Mouse (Mus musculus): ENCODE data around the gene Agap1. TPM values are rescaled to one million over a fixed set of nuclear protein-coding genes. Genes with fewer than 3 reads are reported as not detected.

The Agap1 gene
- polyA plus RNA-seq, 1 experiment, result 4.3 TPM

DNA sequence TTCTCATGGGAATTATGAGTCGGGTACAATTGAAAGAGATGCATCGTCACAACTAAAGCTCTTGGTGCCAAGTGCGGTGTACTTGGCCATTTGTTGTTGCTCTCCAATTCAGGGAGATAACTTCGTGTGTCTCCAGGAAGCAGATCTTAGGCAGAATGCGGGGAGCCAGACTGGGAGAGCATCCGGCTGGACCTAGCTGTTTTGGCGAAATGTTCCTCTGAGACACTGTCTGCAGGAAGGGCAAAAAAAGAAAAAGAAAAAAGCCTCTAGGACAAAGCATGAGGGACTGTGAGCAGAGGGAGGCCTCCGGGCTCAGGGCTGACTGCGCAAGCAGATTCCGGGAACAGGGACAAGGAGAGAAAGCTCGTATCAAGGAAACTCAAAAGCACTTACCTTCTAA is 34.0 kb upstream of the Agap1 start:
- TF ChIP-seq CTCF (IDR thresholded peaks at IDR 0.05; ENCODE audit: borderline replicate concordance, control insufficient read depth, extremely low read depth, insufficient read depth, low read length, poor library complexity) (no peak), POLR2A (IDR thresholded peaks at IDR 0.05; ENCODE audit: control insufficient read depth, extremely low read depth, insufficient read depth, low read length, poor library complexity) (no peak)
- Histone ChIP-seq H3K36me3 (ENCODE audit: control insufficient read depth, insufficient read depth, low read length) (no peaks in the 10 kb centered on the region), H3K4me1 (replicated peaks; ENCODE audit: control insufficient read depth, insufficient read depth, low read length) (no peaks in the 10 kb centered on the region), H3K27me3 (ENCODE audit: control insufficient read depth, insufficient read depth, low read length) (no peaks in the 10 kb centered on the region), H3K4me3 (ENCODE audit: control insufficient read depth, insufficient read depth, low read length) (no peak overlapping the region), H3K27ac (ENCODE audit: control insufficient read depth, insufficient read depth, low read length) (no peak overlapping the region)
- no peak for DNase-seq
- 88% methylated on average over 11 of the region's 11 CpGs for WGBS

DNA sequence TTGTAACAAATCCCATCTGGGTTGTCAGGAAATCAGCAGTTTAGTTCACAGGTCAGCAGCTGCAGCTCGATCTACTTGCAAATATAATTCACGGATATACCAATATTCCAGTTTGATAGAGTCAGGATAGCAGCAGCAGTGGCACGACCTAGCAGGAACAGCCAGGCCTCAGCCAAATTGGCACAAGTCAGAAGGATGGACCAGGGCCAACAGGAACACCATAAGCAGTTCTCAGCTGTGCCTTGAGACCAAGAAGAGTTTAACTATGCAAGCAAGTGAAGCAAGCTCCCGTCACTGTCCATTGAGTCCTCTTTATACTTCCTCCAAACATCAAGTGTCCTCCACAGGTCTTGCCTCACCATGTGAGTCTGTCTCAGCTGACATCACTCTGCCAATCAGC is 33.2 kb upstream of the Agap1 start:
- Histone ChIP-seq H3K4me3 (ENCODE audit: control insufficient read depth, insufficient read depth, low read length) (no peak overlapping the region), H3K4me1 (replicated peaks; ENCODE audit: control insufficient read depth, insufficient read depth, low read length) (no peaks in the 10 kb centered on the region), H3K36me3 (ENCODE audit: control insufficient read depth, insufficient read depth, low read length) (no peaks in the 10 kb centered on the region), H3K27me3 (ENCODE audit: control insufficient read depth, insufficient read depth, low read length) (no peaks in the 10 kb centered on the region), H3K27ac (ENCODE audit: control insufficient read depth, insufficient read depth, low read length) (no peak overlapping the region)
- WGBS, result 87% methylated on average over 4 of the region's 4 CpGs
- no peak for DNase-seq
- TF ChIP-seq CTCF (IDR thresholded peaks at IDR 0.05; ENCODE audit: borderline replicate concordance, control insufficient read depth, extremely low read depth, insufficient read depth, low read length, poor library complexity) (no peak), POLR2A (IDR thresholded peaks at IDR 0.05; ENCODE audit: control insufficient read depth, extremely low read depth, insufficient read depth, low read length, poor library complexity) (no peak)

- DNase-seq, result no peak
- H3K27me3 ChIP-seq (ENCODE audit: control insufficient read depth, insufficient read depth, low read length), result no peaks in the 10 kb centered on the region
- TF ChIP-seq CTCF (IDR thresholded peaks at IDR 0.05; ENCODE audit: borderline replicate concordance, control insufficient read depth, extremely low read depth, insufficient read depth, low read length, poor library complexity), result no peak
- TF ChIP-seq POLR2A (IDR thresholded peaks at IDR 0.05; ENCODE audit: control insufficient read depth, extremely low read depth, insufficient read depth, low read length, poor library complexity), result no peak
- H3K4me3 ChIP-seq (ENCODE audit: control insufficient read depth, insufficient read depth, low read length), result no peak overlapping the region
- H3K4me1 ChIP-seq (replicated peaks; ENCODE audit: control insufficient read depth, insufficient read depth, low read length), result no peaks in the 10 kb centered on the region
- 88% methylated on average over 6 of the region's 6 CpGs for WGBS
- H3K36me3 ChIP-seq (ENCODE audit: control insufficient read depth, insufficient read depth, low read length), result no peaks in the 10 kb centered on the region
- no peak overlapping the region for H3K27ac ChIP-seq (ENCODE audit: control insufficient read depth, insufficient read depth, low read length)
Observed at GRCm38 (mm10) chr1:89424563-89424962, 30.0 kb upstream of the Agap1 start.

DNA sequence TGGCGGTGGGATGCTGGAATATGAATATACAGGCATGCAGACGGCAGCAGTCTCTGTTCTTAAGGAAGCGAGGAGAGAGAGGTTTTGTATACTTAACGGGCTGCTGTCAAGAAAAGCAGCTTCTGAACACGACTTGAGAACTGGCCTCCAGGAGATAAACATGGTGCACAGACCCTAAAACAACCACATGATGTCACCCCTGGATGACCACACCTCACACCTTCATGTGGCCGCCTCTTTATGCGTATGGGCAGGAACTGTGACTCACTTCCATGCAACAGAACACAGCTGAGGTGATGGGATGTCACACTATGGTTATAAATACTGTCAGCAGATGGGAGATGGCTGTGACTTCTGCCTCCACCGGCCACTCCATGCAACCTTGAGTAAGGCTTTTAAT is 28.5 kb upstream of the Agap1 start:
- Histone ChIP-seq H3K27ac (ENCODE audit: control insufficient read depth, insufficient read depth, low read length) (no peak overlapping the region), H3K4me3 (ENCODE audit: control insufficient read depth, insufficient read depth, low read length) (no peak overlapping the region), H3K4me1 (replicated peaks; ENCODE audit: control insufficient read depth, insufficient read depth, low read length) (no peaks in the 10 kb centered on the region), H3K27me3 (ENCODE audit: control insufficient read depth, insufficient read depth, low read length) (no peaks in the 10 kb centered on the region), H3K36me3 (ENCODE audit: control insufficient read depth, insufficient read depth, low read length) (no peaks in the 10 kb centered on the region)
- no peak for DNase-seq
- no peak for TF ChIP-seq CTCF (IDR thresholded peaks at IDR 0.05; ENCODE audit: borderline replicate concordance, control insufficient read depth, extremely low read depth, insufficient read depth, low read length, poor library complexity)
- TF ChIP-seq POLR2A (IDR thresholded peaks at IDR 0.05; ENCODE audit: control insufficient read depth, extremely low read depth, insufficient read depth, low read length, poor library complexity), result no peak
- WGBS, result 74% methylated on average over 8 of the region's 8 CpGs

- TF ChIP-seq CTCF (IDR thresholded peaks at IDR 0.05; ENCODE audit: borderline replicate concordance, control insufficient read depth, extremely low read depth, insufficient read depth, low read length, poor library complexity) (no peak), POLR2A (IDR thresholded peaks at IDR 0.05; ENCODE audit: control insufficient read depth, extremely low read depth, insufficient read depth, low read length, poor library complexity) (no peak)
- no peak for DNase-seq
- no peaks in the 10 kb centered on the region for H3K27me3 ChIP-seq (ENCODE audit: control insufficient read depth, insufficient read depth, low read length)
- WGBS, result 80% methylated on average over 5 of the region's 5 CpGs
- H3K4me3 ChIP-seq (ENCODE audit: control insufficient read depth, insufficient read depth, low read length), result no peak overlapping the region
- no peaks in the 10 kb centered on the region for H3K36me3 ChIP-seq (ENCODE audit: control insufficient read depth, insufficient read depth, low read length)
- H3K27ac ChIP-seq (ENCODE audit: control insufficient read depth, insufficient read depth, low read length), result no peak overlapping the region
- H3K4me1 ChIP-seq (replicated peaks; ENCODE audit: control insufficient read depth, insufficient read depth, low read length), result no peaks in the 10 kb centered on the region
Observed at GRCm38 (mm10) chr1:89428671-89429070, 25.9 kb upstream of the Agap1 start.

DNA sequence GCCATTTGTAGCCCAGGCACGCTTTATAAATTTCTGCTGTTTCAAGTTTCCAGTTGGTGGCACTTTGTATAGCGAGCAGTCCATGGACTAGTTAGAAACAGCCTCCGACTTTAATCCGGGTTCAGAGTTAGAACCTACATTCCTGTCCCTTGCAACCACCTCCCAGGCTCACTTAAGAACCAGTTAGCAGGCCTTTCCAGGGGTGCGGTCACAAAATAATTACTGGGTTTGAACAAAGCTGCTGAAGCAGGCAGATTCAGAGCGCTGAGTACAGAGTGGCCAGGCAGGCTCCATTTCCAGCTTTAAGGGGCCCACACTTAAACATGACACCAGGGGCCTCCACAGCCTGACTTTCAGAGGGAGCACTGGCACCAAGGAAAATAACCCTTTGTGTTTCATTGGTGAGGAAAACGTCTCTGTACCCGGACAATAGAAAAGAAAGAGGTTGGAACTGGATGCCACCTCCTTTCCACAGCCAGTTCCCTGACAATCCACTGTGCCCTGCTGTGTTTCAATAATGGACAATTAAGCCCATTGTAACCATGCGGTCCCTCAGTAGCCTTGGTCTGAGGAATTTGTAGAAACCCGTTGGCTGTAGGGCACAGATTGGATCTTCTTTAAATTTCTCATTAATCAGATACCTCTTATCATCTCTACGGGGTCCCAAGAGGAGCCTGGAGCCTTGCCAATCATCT is 24.5 kb upstream of the Agap1 start:
- no peak for TF ChIP-seq CTCF (IDR thresholded peaks at IDR 0.05; ENCODE audit: borderline replicate concordance, control insufficient read depth, extremely low read depth, insufficient read depth, low read length, poor library complexity)
- TF ChIP-seq POLR2A (IDR thresholded peaks at IDR 0.05; ENCODE audit: control insufficient read depth, extremely low read depth, insufficient read depth, low read length, poor library complexity), result no peak
- Histone ChIP-seq H3K27ac (ENCODE audit: control insufficient read depth, insufficient read depth, low read length) (no peak overlapping the region), H3K27me3 (ENCODE audit: control insufficient read depth, insufficient read depth, low read length) (no peaks in the 10 kb centered on the region), H3K4me3 (ENCODE audit: control insufficient read depth, insufficient read depth, low read length) (no peak overlapping the region), H3K4me1 (replicated peaks; ENCODE audit: control insufficient read depth, insufficient read depth, low read length) (no peaks in the 10 kb centered on the region), H3K36me3 (ENCODE audit: control insufficient read depth, insufficient read depth, low read length) (no peaks in the 10 kb centered on the region)
- 93% methylated on average over 11 of the region's 11 CpGs for WGBS
- DNase-seq, result no peak

DNA sequence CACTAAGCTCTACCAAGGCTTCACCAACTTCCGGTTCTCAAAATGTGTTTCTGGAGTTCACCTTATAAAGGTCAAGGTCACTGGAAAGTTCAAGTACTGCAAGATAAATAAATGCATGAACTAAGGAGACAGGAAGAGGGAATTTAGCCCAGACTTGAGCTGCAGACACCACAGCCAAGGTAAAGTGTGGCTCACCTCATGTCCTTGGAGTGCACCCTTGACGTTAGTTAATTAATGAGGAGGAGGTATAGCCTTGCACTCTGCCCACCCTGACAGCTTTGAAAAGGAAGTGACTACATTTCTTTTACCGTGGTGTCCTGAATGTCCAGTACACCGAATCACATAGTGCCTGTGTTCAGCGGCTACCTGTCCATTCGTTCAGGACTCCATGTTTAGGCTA is 15.3 kb upstream of the Agap1 start:
- TF ChIP-seq POLR2A (IDR thresholded peaks at IDR 0.05; ENCODE audit: control insufficient read depth, extremely low read depth, insufficient read depth, low read length, poor library complexity), result no peak
- TF ChIP-seq CTCF (IDR thresholded peaks at IDR 0.05; ENCODE audit: borderline replicate concordance, control insufficient read depth, extremely low read depth, insufficient read depth, low read length, poor library complexity), result no peak
- Histone ChIP-seq H3K4me1 (replicated peaks; ENCODE audit: control insufficient read depth, insufficient read depth, low read length) (no peaks in the 10 kb centered on the region), H3K27me3 (ENCODE audit: control insufficient read depth, insufficient read depth, low read length) (no peaks in the 10 kb centered on the region), H3K36me3 (ENCODE audit: control insufficient read depth, insufficient read depth, low read length) (no peaks in the 10 kb centered on the region), H3K27ac (ENCODE audit: control insufficient read depth, insufficient read depth, low read length) (no peak overlapping the region), H3K4me3 (ENCODE audit: control insufficient read depth, insufficient read depth, low read length) (no peak overlapping the region)
- 79% methylated on average over 6 of the region's 6 CpGs for WGBS
- no peak for DNase-seq

Measured in thymus, adult 2 months (tissue).